Mouse (Mus musculus) liver, embryonic 16.5 days (tissue): ENCODE measurements around the gene Itga9. TPM values are rescaled to one million over a fixed set of nuclear protein-coding genes. Genes with fewer than 3 reads are reported as not detected.

Source experiments
- ATAC-seq: fragments of 200-750 bp; cut with Nextera tagmentation; 2 replicates; pipeline ENCODE4 v1.8.0; 2017; ENCODE audit warnings: low read depth, mild to moderate bottlenecking, moderate number of reproducible peaks, moderate library complexity
- H3K27ac ChIP-seq: fragments of 300-500 bp; sonication (generic); 2 replicates; pipeline ENCODE4 v1.5.1; 2014; ENCODE audit warnings: mild to moderate bottlenecking, low read length
- H3K27me3 ChIP-seq: fragments of 300-500 bp; sonication (generic); 2 replicates; pipeline ENCODE4 v1.6.1; 2014; ENCODE audit warnings: low read depth, low read length, mixed read lengths; ENCODE audit not compliant: control insufficient read depth, insufficient read depth
- H3K36me3 ChIP-seq: fragments of 300-500 bp; sonication (generic); 2 replicates; pipeline ENCODE4 v1.6.1; 2014; ENCODE audit warnings: mild to moderate bottlenecking; ENCODE audit not compliant: control insufficient read depth, insufficient read depth
- H3K4me1 ChIP-seq: fragments of 300-500 bp; sonication (generic); 2 replicates; pipeline ENCODE4 v1.6.1; 2014; ENCODE audit warnings: low read depth, low read length, mixed read lengths; ENCODE audit not compliant: control insufficient read depth
- H3K4me2 ChIP-seq: fragments of 300-500 bp; sonication (generic); 2 replicates; pipeline ENCODE4 v1.6.1; 2014; ENCODE audit warnings: low read depth, low read length, mixed read lengths
- H3K4me3 ChIP-seq: fragments of 300-500 bp; sonication (generic); 2 replicates; pipeline ENCODE4 v1.5.1; 2014; ENCODE audit warnings: low read depth, mild to moderate bottlenecking, low read length
- H3K9ac ChIP-seq: fragments of 300-500 bp; sonication (generic); 2 replicates; pipeline ENCODE4 v1.6.1; 2014; ENCODE audit warnings: low read depth, low read length
- H3K9me3 ChIP-seq: fragments of 300-500 bp; sonication (generic); replicated peaks from 2 replicates; pipeline ENCODE4 v1.6.1; 2016; ENCODE audit warnings: low read length; ENCODE audit not compliant: control insufficient read depth
- WGBS: fragments of 180-500 bp; shearing (Covaris S2); extraction: QIAGEN DNeasy Blood & Tissue Kit; methylation state at CpG from one replicate; pipeline ENCODE4 v1.1.7; 2014; ENCODE audit not compliant: insufficient replicate concordance; 5-methylcytosine and 5-hydroxymethylcytosine counted together
- polyA plus RNA-seq: library from polyadenylated mRNA; unstranded; fragments of >200 nt; fragmentation: Nextera tagmentation; extraction: Ambion mirVana; gene quantifications from 2 replicates; pipeline ENCODE4 v1.2.1, GENCODE M21; 2015

Gene Itga9
- 1.1 and 1.4 TPM in 2 replicates for polyA plus RNA-seq

GRCm38 (mm10) chr9:118606148-118606816 is at the start of gene Itga9:
Gene Itga9 (plus strand): TSS chr9:118606690.
- Histone ChIP-seq H3K36me3 (no peaks in the 10 kb centered on the region), H3K4me3 (peak within 1 kb of the TSS; percentile 55), H3K27ac (peak within 1 kb of the TSS; percentile 20; the same call in 1 of the 2 replicates), H3K4me2 (peak within 1 kb of the TSS; percentile 61), H3K9ac (peak within 1 kb of the TSS; percentile 45), H3K9me3 (no peaks in the 10 kb centered on the region), H3K27me3 (peaks cover 31% of the 10 kb centered on the region), H3K4me1 (no peaks in the 10 kb centered on the region)
- ATAC-seq = peak; percentile 39
- WGBS = 12% methylated on average over 38 of the region's 42 CpGs

GRCm38 (mm10) chr9:118556951-118557780 is 49.3 kb upstream of the Itga9 start:
- Histone ChIP-seq H3K9ac (no peak overlapping the region), H3K27ac (no peak overlapping the region), H3K4me1 (no peaks in the 10 kb centered on the region), H3K27me3 (no peaks in the 10 kb centered on the region), H3K4me3 (no peak overlapping the region), H3K4me2 (no peak overlapping the region), H3K9me3 (no peaks in the 10 kb centered on the region), H3K36me3 (peaks cover 13% of the 10 kb centered on the region)
- ATAC-seq = 0 out of 2 replicates have a peak, but pooled peaks have one; percentile 11
- WGBS = 86% methylated on average over 24 of the region's 24 CpGs

- no peaks in the 10 kb centered on the region for H3K27me3 ChIP-seq
- H3K4me1 ChIP-seq = no peaks in the 10 kb centered on the region
- no peak overlapping the region for H3K9ac ChIP-seq
- no peak overlapping the region for H3K4me3 ChIP-seq
- ATAC-seq = no peak
- H3K27ac ChIP-seq = no peak overlapping the region
- H3K9me3 ChIP-seq = no peaks in the 10 kb centered on the region
- peaks cover 28% of the 10 kb centered on the region for H3K36me3 ChIP-seq
- 84% methylated on average over 11 of the region's 11 CpGs for WGBS
- no peak overlapping the region for H3K4me2 ChIP-seq
These were observed 43.1 kb upstream of the Itga9 start for GRCm38 (mm10) chr9:118563356-118563755.

GRCm38 (mm10) chr9:118563866-118564265 is 42.6 kb upstream of the Itga9 start:
- WGBS = 84% methylated on average over 7 of the region's 7 CpGs
- Histone ChIP-seq H3K4me1 (no peaks in the 10 kb centered on the region), H3K27me3 (no peaks in the 10 kb centered on the region), H3K4me2 (no peak overlapping the region), H3K36me3 (peaks cover 28% of the 10 kb centered on the region), H3K9me3 (no peaks in the 10 kb centered on the region), H3K9ac (no peak overlapping the region), H3K4me3 (no peak overlapping the region), H3K27ac (no peak overlapping the region)
- no peak for ATAC-seq

GRCm38 (mm10) chr9:118564696-118565095 is 41.8 kb upstream of the Itga9 start:
- no peak overlapping the region for H3K4me2 ChIP-seq
- no peak overlapping the region for H3K9ac ChIP-seq
- H3K4me1 ChIP-seq = no peaks in the 10 kb centered on the region
- H3K36me3 ChIP-seq = peaks cover 35% of the 10 kb centered on the region
- no peak for ATAC-seq
- no peak overlapping the region for H3K27ac ChIP-seq
- 89% methylated on average over 16 of the region's 16 CpGs for WGBS
- H3K27me3 ChIP-seq = no peaks in the 10 kb centered on the region
- no peak overlapping the region for H3K4me3 ChIP-seq
- H3K9me3 ChIP-seq = no peaks in the 10 kb centered on the region

GRCm38 (mm10) chr9:118569328-118569727 is 37.2 kb upstream of the Itga9 start:
- peaks cover 26% of the 10 kb centered on the region for H3K36me3 ChIP-seq
- H3K4me2 ChIP-seq = no peak overlapping the region
- H3K27me3 ChIP-seq = no peaks in the 10 kb centered on the region
- no peak for ATAC-seq
- no peak overlapping the region for H3K9ac ChIP-seq
- H3K9me3 ChIP-seq = no peaks in the 10 kb centered on the region
- no peaks in the 10 kb centered on the region for H3K4me1 ChIP-seq
- no peak overlapping the region for H3K27ac ChIP-seq
- no peak overlapping the region for H3K4me3 ChIP-seq
- WGBS = 83% methylated on average over 6 of the region's 6 CpGs

GRCm38 (mm10) chr9:118570865-118571264 is 35.6 kb upstream of the Itga9 start:
- peaks cover 23% of the 10 kb centered on the region for H3K36me3 ChIP-seq
- H3K9ac ChIP-seq = no peak overlapping the region
- H3K4me3 ChIP-seq = no peak overlapping the region
- H3K27ac ChIP-seq = no peak overlapping the region
- WGBS = 71% methylated on average over 4 of the region's 4 CpGs
- no peaks in the 10 kb centered on the region for H3K9me3 ChIP-seq
- ATAC-seq = no peak
- H3K4me1 ChIP-seq = no peaks in the 10 kb centered on the region
- no peaks in the 10 kb centered on the region for H3K27me3 ChIP-seq
- H3K4me2 ChIP-seq = no peak overlapping the region

GRCm38 (mm10) chr9:118571701-118572100 is 34.8 kb upstream of the Itga9 start:
- H3K4me1 ChIP-seq = no peaks in the 10 kb centered on the region
- no peak overlapping the region for H3K9ac ChIP-seq
- no peaks in the 10 kb centered on the region for H3K27me3 ChIP-seq
- no peak overlapping the region for H3K4me3 ChIP-seq
- H3K27ac ChIP-seq = no peak overlapping the region
- peaks cover 20% of the 10 kb centered on the region for H3K36me3 ChIP-seq
- 64% methylated on average over 4 of the region's 4 CpGs for WGBS
- no peak for ATAC-seq
- no peak overlapping the region for H3K4me2 ChIP-seq
- H3K9me3 ChIP-seq = no peaks in the 10 kb centered on the region

GRCm38 (mm10) chr9:118574911-118575310 is 31.6 kb upstream of the Itga9 start:
- ATAC-seq = no peak
- Histone ChIP-seq H3K4me1 (no peaks in the 10 kb centered on the region), H3K4me3 (no peak overlapping the region), H3K4me2 (no peak overlapping the region), H3K9me3 (no peaks in the 10 kb centered on the region), H3K27me3 (no peaks in the 10 kb centered on the region), H3K27ac (no peak overlapping the region), H3K9ac (no peak overlapping the region), H3K36me3 (peaks cover 14% of the 10 kb centered on the region)
- 69% methylated on average over 5 of the region's 5 CpGs for WGBS
